Mouse (Mus musculus): Measurements from ENCODE around the gene Ptprn2.

Gene Ptprn2

DNA sequence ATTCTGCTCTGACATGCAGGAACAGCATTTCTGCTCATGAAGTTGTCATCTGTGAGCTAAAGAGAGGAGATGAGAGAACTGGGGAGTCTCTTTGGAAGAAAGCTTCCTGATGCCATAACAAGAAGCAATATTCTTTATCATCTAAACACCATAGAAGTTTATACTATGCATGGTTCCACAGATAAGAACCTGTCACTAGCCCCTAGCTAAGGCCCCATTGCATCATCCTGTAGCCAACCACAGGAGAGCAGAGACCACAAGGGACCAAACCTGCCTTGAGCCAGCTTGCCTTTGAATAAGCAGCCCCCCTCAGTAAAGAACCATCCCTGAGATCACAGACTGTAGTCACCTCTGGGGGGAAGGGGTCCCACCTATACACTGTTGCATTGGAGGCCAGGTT, 612.8 kb downstream of the Ptprn2 start:
- DNase-seq (ENCODE audit: extremely low read depth, low read depth, low spot score), result no peak

DNA sequence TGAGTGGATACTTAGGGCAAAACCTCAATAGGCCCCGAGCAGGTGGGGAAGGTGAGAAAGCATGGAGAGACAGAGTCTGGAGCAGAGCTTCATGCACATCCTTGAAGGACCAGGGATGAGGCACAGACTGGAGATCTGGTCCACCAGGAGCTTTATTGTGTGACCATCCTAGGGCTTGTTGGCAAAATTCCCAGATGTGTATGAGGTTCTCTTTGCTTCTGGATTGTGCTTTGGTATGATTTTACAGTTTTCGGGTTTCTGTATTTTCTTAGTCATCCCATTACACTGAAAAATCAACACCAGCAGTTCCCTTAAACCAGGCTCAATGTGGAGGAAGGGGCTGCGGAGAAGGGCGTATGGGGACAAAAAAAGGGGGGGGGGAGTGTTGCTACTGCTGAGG, 621.2 kb downstream of the Ptprn2 start:
- no peak for DNase-seq (ENCODE audit: extremely low read depth, low read depth, low spot score)

DNA sequence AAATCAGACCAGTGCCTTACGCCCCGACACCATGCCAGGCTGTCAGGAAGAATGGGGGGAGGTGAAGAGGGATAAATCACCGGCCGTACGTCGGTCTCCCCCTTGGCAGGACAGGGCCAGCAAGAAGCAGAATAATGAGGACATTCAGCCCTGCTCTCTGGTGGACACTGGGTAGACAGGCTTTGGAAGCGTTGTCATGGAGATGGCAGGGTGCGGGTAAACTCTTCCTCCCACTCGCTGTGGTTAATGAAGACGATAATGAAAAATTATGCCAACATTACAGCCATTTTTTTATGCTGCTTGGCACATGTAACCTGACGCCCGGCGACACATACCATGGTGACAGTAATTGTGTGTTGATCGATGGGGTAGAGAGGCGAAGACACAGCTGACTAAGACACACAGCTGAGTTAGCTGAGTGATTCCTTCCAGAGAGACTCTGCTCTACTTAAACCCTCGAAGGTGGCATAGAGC, 621.7 kb downstream of the Ptprn2 start:
- no peak for DNase-seq (ENCODE audit: extremely low read depth, low read depth, low spot score)

DNA sequence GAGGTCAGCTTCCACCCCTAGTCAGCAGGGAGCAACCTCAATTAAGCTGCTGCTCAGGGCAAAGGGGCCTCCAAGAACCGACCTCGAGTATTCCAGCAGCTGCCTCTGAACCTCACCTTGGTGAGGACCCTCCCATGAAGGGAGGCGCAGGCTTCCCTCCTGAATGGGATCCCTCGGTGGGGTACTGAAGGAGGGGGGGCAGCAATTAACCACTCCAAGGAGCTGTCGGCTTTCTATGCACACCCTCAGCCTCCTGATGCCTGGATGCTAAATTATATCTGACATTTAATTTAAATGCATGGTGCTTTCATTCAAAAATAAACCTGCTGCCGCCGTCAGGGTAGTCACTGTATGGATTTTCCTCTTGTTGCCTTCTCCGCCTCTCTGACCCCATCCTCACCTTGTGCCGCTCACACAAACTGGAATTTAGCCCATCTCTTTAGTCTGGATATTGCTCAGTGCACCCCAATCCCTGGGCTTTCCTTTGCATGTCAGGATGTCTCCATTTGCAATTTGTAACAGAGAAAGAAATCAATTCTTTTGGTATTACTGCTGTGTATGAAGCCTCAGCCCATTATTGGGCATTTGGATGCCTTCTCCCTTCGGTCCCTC, 629.8 kb downstream of the Ptprn2 start:
- no peak for DNase-seq (ENCODE audit: extremely low read depth, low read depth, low spot score)

DNA sequence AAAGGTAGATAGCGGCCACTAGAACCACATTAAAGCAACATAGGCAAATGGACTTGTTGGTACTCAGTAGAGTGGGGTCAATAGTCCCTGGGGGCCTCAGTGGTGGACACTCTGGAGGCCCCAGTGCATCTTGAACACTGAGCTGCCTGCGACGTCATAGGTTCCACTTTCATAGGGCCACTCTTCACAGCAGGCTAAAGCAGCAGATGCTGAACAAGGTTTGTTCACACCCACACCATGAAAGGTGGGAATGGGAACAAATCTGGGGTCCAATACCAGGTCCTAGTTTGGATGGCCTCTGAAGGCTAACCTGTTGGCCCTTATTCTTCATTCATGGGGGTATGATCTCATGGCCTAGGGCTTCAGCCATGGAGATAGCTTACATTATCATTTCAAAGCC, 641.6 kb downstream of the Ptprn2 start:
- no peak for DNase-seq (ENCODE audit: extremely low read depth, low read depth, low spot score)

DNA sequence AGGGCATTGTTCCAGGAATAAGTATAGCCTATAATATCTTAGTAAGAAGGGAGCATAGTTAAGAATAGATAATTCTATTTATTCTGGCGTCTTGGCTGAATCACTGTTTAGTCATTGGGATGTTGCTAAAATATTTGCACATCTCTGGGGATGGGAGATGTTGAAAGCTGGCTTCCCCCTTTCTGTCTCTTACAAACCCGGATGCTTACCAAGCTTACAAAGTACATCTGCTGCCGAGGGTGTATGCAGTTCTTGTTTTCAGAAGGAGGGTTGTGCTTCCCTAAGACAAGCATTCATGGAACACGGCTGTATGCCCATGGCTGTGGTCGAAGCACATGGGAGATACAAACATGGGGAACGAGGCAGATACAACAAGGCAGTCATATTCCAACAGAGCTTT, 642.0 kb downstream of the Ptprn2 start:
- no peak for DNase-seq (ENCODE audit: extremely low read depth, low read depth, low spot score)

DNA sequence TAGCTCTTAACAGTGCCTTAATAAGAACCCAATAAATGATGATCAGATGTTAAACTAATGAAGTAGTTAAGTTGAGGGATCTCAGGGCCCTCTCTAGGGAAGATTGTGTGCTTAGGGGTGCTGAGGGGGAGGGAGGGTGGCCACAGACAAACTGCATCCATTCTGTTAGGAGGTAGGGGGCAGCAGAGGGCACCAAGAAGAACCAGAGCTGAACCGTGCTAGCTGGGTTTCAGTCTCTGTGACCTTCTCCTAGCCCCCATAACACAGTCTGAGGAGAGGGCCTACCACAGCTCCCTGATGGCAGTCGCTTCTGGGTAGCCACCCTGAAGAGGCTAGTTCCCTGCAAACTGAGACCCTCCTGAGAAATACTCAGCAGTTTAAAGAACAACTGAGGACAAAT, 646.6 kb downstream of the Ptprn2 start:
- DNase-seq (ENCODE audit: extremely low read depth, low read depth, low spot score), result no peak

DNA sequence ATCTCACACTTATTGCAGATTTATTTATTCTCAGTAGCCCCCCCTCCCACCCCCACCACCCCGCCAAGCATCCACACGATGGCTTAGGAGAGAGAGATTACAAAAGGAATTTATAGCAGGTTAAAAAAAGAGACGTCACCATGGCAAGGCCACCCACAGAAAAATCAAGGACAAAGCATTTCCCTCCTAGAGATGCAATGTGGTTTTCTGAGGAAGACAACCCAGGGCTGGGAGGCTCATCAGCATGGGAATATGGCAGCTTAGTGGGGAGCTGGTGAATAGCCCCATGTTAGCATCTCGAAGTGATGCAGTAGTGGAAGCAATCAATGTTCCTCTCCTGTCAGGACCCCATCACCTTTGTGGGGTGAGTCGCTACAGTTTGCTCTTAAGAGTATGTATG, 649.7 kb downstream of the Ptprn2 start:
- no peak for DNase-seq (ENCODE audit: extremely low read depth, low read depth, low spot score)

DNA sequence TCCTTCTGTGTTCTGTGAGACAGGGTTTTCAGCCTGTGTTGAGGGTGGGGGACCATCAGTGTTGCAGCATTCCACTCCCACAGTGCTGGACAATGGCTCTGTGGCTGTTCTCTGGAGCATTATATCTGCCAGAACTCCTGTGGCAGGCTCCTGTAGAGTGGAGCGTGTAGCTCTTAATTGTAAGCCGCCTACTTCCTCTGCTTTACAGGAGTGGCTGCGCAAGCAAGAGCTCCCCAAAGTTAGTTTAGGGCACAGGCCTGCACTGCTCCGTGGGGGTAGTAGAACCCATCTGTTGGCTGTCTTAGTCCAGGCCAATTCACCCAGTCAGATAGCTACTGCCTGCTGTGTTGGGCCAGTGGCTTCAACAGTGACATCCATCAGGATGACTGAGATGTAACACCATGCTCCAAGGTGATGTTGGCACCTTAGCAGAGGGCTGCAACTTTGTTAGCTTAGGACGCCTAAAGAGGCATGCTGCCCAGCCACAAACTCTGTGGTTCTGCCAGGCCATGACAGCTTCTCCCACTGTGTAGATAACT, 651.0 kb downstream of the Ptprn2 start:
- no peak for DNase-seq (ENCODE audit: extremely low read depth, low read depth, low spot score)

DNA sequence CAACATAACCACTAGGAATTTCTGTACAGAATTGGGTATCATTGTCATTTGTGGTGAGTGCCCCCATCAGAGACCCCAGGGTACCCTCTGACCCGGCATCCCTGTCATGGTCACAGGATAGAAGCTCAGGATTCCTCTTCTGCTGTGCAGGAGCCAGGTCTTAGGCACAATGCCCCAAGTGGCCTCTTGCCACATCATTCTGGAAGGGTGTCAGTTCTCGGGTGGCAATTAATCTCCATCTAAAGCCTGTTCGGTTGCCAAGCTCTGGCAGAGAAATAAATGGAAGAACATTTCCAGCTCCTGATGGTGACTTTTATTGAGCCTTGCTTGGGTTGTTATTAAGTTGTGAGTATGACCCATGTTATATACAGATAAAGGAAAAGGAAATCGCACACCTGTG, 655.4 kb downstream of the Ptprn2 start:
- DNase-seq (ENCODE audit: extremely low read depth, low read depth, low spot score), result no peak

DNA sequence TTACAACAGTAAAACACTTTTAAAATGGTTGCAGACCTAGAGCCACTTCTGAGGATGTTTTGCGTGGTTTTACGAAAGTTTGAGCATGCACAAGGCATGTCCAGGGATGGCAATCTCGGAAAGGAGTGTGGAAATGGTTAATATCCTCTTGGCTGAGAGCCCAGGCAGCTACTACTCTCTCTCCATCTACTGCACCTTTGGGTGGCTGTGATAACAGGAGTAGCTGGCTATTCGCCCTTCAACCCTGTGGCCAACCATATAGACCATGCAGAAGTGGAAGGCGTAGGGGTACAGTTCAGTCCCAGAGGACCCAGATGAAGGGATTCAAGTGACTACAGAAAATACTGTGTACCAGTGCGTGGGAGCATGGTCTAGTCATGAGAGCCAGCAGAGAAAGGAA, 655.9 kb downstream of the Ptprn2 start:
- DNase-seq (ENCODE audit: extremely low read depth, low read depth, low spot score), result no peak

DNA sequence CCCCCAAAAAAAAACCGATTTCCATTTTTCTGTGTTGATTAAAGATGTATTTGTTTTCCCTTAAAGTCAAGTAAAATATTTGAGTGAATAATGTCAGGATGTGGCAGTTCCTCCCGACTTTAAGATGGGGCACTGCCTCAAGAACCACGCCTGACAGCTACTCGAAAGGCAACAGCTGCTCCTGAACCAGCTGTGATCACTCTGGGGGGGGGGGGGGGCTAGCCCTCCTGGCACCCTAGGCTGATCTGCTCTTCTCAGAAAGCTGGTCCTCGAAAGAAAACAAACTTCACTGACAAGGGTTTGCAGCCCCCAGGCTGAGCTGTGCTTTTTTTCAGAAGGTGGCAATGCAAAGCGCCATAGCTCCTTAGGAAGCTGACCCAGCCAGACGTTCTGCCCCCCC, 663.7 kb downstream of the Ptprn2 start:
- DNase-seq (ENCODE audit: extremely low read depth, low read depth, low spot score), result no peak

DNA sequence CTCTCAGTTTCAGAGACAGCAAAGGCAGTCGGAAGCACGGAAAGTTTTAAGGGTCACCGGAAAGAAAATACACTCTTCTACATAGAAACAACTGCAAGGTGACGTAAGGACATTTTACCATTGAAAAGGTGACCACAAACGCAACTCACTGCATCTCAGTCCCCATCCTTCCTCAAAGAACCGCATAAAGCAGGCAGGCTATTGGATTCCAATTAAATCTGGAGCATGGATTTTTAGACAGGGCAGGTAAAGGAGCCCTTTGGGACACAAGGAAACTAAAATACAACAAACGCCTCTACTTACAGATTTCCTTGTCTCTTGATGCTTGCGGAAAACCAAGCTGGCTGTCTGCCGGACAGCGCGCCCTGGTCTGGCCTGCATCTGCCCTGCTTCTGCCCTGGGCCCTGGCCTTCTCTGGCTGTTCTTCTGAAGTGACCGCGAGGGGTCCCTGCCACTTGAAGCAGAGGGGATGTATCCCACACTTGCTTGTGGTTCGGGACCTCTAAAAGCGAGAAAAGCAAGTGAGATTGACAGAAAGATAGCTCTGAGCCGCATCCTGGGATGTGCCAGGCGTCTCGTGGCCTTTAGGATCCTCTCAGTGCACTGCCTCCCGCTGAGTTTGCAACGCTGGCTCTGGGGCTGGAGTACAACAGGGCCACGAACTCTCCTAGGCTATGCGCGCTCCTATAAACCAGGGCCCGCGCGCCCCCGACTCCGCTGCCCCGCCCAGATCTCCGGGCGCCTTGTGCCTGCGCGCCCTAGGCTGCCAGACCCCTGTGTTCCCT, 665.3 kb downstream of the Ptprn2 start:
- DNase-seq (ENCODE audit: extremely low read depth, low read depth, low spot score), result no peak

DNA sequence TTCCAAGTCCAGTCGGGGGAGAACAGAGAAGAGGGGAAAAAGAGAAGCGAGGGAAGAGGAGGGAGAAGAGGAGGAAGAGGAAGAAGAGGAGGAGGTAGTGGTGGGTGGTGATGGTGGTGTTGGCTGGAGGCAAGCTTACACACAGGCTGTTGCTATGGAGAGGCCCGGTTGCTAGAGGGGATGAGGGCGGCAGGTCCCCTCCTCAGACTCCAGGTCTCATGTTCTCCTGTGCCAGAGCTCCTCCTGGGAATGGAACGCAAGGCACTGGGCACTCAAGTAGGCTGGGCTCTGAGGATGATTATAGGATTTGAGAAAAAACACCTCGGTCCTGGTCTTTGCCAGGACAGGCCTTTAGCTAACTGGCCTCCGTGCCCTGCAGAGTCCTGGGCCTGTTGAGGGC, 666.1 kb downstream of the Ptprn2 start:
- DNase-seq (ENCODE audit: extremely low read depth, low read depth, low spot score), result no peak

DNA sequence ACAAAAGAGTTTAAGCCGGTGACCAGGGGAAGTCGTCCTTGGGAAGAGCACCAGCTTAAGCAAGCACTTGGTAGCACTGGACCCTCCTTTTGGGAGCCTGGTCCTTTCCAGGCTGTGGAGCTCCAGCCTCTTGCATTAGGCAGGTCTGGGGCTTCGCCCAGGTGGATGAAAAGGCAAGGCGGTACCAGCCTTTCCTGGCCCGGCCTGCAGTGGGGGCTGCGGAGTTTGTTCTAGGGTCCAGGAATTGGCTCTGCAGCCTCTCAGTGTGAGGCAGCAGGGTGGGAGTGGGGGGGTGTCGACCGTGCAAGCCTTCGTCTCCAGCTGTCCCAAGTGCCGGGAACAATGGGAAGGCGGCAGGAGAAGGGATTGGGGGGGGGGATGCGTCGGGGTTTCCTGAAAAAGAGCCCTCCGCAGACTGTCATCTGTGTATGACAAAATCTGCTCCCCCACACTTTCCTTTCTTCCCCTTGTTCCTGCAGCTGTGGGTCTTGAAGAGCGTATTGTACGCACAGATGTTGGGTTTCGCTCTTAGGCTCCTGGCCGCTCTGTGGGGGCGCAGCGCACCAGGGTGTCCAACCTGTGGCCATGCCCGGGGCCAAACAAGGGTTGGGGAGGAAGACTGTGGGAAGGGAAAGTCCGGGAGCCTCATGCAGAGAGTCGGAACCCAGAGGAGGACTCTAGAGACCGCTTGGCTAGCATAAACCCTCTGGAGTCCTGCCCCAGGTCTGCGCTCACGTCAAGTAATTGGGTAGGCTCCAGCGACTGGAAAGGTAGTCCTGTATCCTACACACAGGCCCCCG, 667.0 kb downstream of the Ptprn2 start:
- DNase-seq (ENCODE audit: extremely low read depth, low read depth, low spot score), result no peak

DNA sequence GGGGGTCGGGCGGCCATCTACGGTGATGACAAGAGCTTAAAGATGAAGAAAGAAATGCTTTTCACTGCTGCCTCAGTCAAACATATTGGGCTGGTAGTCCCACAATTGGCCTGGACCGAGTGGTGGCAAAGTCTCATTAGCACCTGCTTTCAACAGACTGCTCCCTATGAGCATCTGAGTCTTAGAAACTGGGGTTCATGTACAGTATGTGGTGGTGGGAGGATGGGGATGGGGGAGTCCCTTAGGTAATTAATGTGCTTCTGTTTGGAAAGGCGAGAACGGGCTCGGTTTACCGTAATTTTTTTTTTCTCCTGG, 667.6 kb downstream of the Ptprn2 start:
- no peak for DNase-seq (ENCODE audit: extremely low read depth, low read depth, low spot score)

DNA sequence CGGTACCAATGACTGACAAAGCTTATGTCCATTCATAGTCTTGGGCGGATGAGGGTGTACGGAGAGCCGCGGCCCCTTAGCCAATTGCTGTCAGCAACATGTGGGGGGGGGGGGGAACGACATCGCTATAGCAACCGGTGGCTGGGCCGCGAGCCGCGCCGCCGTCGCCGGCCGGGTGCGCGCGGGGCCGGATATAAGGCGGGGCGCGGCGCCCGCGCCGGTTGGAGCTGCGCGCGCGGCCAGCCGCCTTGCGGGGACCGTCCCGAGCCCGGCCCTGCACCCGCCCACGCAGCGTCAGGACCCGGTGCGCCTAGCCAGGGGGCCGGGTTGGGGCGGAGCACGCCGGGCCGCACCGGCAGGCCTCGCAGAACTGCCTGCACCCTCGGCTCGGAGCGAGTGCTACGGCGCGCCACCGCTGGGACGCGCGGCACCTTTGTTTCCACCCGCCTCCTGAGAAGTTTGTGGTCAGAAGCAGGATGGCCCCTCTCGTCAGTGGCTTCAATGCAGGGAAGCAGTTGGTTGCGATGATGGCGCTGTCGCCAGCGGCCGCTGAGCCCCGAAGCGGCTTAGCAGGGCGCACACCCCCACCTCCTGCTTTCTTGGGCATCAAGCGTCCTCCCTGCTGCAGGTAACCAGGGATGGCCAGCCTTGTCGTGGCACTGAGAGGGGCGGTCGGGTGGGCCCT, 668.3 kb downstream of the Ptprn2 start:
- DNase-seq (ENCODE audit: extremely low read depth, low read depth, low spot score), result no peak

DNA sequence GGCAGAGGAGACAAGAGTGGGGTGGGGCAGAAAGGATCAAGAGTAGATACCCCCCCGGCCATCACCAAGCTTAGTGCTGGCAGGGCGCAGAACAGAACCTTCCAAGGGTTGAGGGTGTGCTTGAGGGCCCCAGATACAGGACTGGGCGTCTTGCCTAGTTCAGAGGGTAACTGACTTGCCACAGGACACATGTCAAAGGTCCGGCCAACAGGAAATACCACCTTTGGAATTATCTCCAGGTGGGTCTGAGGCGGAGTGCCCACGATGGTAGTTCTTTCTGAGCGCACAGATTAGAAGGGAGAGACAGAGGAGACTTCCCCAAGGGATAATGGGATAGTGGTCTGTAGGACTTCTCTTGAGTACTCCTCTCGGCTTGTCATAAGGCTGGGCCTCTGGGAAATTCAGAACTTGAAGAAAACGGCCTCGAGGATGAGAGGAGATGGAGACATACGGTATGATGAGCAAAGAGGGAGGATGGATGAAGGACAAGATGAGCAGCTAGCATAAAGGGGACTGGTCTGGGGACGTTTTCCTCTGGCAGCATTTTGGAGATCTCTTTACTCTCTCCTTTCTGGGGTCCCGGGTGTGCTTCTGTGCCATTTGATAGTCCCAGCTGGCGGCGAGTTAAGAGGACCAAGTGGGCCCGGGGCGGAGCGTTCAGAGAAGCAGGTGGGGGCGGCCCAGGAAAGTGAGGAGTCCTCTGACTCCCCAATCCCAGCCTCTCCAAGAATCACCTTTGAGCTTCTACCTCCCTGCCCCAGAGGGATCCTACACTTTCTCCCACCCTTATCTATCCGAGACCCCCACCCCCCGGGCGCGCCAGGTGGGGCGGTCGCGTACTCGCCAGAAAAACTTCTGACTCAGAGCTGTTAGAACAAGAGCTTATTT, 669.1 kb downstream of the Ptprn2 start:
- DNase-seq (ENCODE audit: extremely low read depth, low read depth, low spot score), result no peak

DNA sequence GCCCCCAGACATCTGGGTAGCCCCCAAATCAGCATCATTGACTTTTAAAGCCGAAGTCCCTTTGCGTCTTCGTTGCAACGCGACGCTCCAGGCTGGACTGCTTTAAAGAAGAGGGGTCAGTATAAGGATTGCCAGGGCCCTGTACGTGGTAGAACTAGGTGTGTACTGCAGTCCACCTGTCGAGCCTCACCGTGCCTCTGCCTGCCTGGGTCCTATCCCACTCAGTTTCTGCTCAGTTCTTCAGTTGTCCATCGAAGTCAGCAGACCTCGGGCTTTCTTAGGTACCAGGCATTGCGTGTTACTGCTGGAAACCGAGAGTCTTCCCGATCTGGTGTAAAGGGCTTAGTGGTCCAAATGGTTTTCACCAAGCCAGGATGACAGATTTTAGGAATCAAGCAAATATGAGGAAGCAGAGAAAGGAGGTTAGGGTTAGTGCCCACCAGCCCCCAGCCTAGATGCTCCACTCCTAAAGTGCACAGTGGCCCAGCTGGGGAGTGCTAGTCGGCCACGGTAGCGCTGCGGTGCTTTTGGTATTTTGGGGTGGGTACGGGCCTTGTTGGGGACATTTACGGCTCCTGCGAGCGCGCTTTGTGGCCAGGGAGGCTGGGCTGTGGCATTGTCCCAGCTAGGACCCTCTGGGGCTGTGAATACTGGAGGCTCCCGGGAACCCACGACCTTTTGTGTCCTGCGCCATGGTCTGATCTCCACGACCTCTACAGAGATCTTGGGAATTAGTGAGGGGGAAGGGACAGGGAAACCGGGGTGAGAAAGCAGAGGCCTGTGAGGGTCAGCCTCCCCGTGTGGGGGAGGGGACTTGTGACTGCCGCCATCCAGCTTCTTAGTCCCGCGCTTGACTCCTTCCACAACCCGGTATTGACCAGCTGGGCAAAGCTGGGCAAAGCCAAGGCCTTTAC, 670.0 kb downstream of the Ptprn2 start:
- DNase-seq (ENCODE audit: extremely low read depth, low read depth, low spot score), result no peak
